Mouse (Mus musculus) liver, embryonic 12.5 days (tissue): ENCODE data around the gene Cux1. TPM values are rescaled to one million over a fixed set of nuclear protein-coding genes. Genes with fewer than 3 reads are reported as not detected.

ENCODE experiments used
- ATAC-seq: fragments of 200-750 bp; cut with Nextera tagmentation; 2 replicates; pipeline ENCODE4 v1.8.0; 2017; ENCODE audit warnings: moderate number of reproducible peaks, mild to moderate bottlenecking, moderate library complexity
- H3K27ac ChIP-seq: fragments of 300-500 bp; sonication (generic); 2 replicates; pipeline ENCODE4 v1.5.1; 2016; ENCODE audit warnings: mild to moderate bottlenecking
- H3K27me3 ChIP-seq: fragments of 300-500 bp; sonication (generic); replicated peaks from 2 replicates; pipeline ENCODE4 v1.6.1; 2016; ENCODE audit warnings: mild to moderate bottlenecking, moderate library complexity
- H3K36me3 ChIP-seq: fragments of 300-500 bp; sonication (generic); 2 replicates; pipeline ENCODE4 v1.6.1; 2016; ENCODE audit warnings: mild to moderate bottlenecking, moderate library complexity
- H3K4me1 ChIP-seq: fragments of 300-500 bp; sonication (generic); 2 replicates; pipeline ENCODE4 v1.6.1; 2016
- H3K4me2 ChIP-seq: fragments of 300-500 bp; sonication (generic); 2 replicates; pipeline ENCODE4 v1.6.1; 2016; ENCODE audit warnings: mild to moderate bottlenecking, moderate library complexity
- H3K4me3 ChIP-seq: fragments of 300-500 bp; sonication (generic); 2 replicates; pipeline ENCODE4 v1.5.1; 2016; ENCODE audit warnings: mild to moderate bottlenecking, moderate library complexity
- H3K9ac ChIP-seq: fragments of 300-500 bp; sonication (generic); 2 replicates; pipeline ENCODE4 v1.6.1; 2016; ENCODE audit warnings: mild to moderate bottlenecking, moderate library complexity
- H3K9me3 ChIP-seq: fragments of 300-500 bp; sonication (generic); replicated peaks from 2 replicates; pipeline ENCODE4 v1.6.1; 2016; ENCODE audit warnings: mild to moderate bottlenecking, moderate library complexity
- WGBS: fragments of 180-500 bp; shearing (Covaris S2); methylation state at CpG from one replicate; pipeline ENCODE4 v1.1.7; 2016; ENCODE audit not compliant: insufficient replicate concordance; 5-methylcytosine and 5-hydroxymethylcytosine counted together
- polyA plus RNA-seq: library from polyadenylated mRNA; unstranded; fragments of >200 nt; fragmentation: Nextera tagmentation; extraction: Ambion mirVana; gene quantifications from 2 replicates; pipeline ENCODE4 v1.2.1, GENCODE M21; 2016

The Cux1 gene
- polyA plus RNA-seq, 1 experiment from 2014 or later: 29.8 TPM

DNA sequence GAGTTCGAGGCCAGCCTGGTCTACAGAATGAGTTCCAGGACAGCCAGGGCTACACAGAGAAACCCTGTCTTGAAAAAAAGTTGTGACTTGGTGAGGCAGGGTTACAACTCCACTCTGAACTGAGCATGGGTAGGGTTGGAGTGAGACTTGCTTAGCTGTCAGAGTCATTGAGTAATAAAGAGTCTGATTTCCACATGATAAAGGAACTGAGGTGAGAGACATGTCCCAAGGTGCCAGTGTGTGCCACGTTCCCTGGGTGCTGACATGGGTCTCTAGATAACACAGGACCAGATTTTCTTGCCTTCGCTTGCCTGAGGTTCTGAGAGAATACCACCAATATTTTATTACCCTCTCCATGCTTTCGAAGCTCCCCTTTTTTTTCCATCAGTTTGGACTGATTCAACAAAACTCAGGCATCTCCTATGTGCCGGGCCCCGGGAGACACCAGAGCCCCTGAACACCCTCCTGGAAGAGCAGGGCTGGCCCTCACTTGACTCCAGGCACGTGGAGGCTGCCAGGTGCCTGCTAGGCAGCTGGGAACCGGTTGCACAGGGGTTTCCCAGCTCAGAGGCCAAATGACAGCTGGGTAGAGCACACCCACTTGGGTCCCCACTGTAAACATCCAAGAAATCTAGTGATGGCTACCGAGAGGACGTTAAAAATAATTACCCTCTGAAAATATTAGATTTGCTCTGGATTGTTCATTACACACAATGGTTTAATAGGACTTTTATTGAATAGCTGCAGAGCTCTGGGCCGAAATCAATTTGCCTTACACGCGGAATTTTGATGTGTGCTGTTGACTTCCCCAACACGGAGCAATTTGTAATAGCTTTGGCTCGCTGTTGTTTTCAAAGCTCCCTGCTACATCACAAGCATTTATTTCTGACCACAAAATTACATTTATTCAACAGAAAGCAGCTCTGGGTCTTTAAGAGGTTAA, 164.4 kb downstream of the Cux1 start:
- peaks cover 16% of the 10 kb centered on the region for H3K36me3 ChIP-seq
- no peak overlapping the region for H3K27ac ChIP-seq
- no peak for ATAC-seq
- H3K9ac ChIP-seq: no peak overlapping the region
- H3K4me2 ChIP-seq: no peak overlapping the region
- no peaks in the 10 kb centered on the region for H3K9me3 ChIP-seq
- 79% methylated on average over 15 of the region's 15 CpGs for WGBS
- peaks cover 3% of the 10 kb centered on the region; the same call in 1 of the 2 replicates for H3K4me1 ChIP-seq
- H3K27me3 ChIP-seq: no peaks in the 10 kb centered on the region
- no peak overlapping the region for H3K4me3 ChIP-seq

- H3K27me3 ChIP-seq: no peaks in the 10 kb centered on the region
- 81% methylated on average over 3 of the region's 3 CpGs for WGBS
- no peak for ATAC-seq
- no peak overlapping the region for H3K27ac ChIP-seq
- H3K9ac ChIP-seq: no peak overlapping the region
- H3K9me3 ChIP-seq: no peaks in the 10 kb centered on the region
- H3K4me3 ChIP-seq: no peak overlapping the region
- no peaks in the 10 kb centered on the region for H3K36me3 ChIP-seq
- no peak overlapping the region for H3K4me2 ChIP-seq
- peaks cover 14% of the 10 kb centered on the region for H3K4me1 ChIP-seq
Measured at GRCm38 (mm10) chr5:136398706-136399105, 168.6 kb downstream of the Cux1 start.

DNA sequence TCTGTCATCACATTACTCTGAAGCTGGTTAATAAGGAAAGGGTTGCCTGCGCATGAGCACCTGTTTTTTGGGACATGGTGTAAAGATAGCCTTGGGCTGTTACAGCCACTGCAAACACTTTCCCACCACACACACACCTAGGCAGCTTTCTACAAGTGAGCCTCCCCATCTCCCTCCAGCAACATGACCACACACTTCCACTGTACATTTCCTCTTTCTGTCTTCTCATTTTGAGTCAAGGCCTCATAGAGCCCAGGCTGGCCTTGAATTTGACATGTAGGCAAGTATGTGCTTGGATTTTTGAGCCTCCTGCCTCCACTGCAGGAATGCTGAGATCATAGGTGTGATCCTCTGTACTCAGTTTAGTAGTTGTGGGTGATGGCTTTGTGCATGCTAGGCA, 170.6 kb downstream of the Cux1 start:
- no peak for ATAC-seq
- Histone ChIP-seq H3K4me1 (peaks cover 14% of the 10 kb centered on the region), H3K9me3 (no peaks in the 10 kb centered on the region), H3K4me3 (no peak overlapping the region), H3K4me2 (no peak overlapping the region), H3K27me3 (no peaks in the 10 kb centered on the region), H3K27ac (no peak overlapping the region), H3K9ac (no peak overlapping the region), H3K36me3 (no peaks in the 10 kb centered on the region)
- WGBS: 82% methylated on average over 1 of the region's 1 CpGs

DNA sequence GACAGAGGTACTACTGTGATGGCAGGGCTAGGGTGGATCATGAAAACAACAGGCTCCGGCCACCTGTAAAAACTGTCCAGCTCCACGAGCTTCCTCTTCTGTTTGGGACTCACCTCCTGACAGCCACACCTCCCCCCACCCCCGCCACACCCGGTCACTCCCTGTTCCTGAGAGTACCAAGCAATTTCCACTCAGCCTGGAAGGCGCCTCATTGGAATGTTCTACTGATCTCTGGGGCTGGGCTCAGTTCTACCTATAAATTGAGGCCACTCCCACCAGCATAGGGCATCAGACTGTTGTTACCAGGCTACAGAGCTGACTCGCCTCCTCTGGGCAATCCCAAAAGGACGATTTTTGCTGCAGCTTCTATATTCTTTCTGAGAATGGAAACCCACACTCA, 171.0 kb downstream of the Cux1 start:
- H3K27ac ChIP-seq: no peak overlapping the region
- 59% methylated on average over 7 of the region's 7 CpGs for WGBS
- no peaks in the 10 kb centered on the region for H3K36me3 ChIP-seq
- H3K9ac ChIP-seq: no peak overlapping the region
- H3K27me3 ChIP-seq: no peaks in the 10 kb centered on the region
- H3K9me3 ChIP-seq: no peaks in the 10 kb centered on the region
- H3K4me1 ChIP-seq: peaks cover 14% of the 10 kb centered on the region
- no peak overlapping the region for H3K4me2 ChIP-seq
- no peak overlapping the region for H3K4me3 ChIP-seq
- no peak for ATAC-seq

GRCm38 (mm10) chr5:136395600-136396195, 171.6 kb downstream of the Cux1 start:
- no peak overlapping the region for H3K4me3 ChIP-seq
- H3K9ac ChIP-seq: no peak overlapping the region
- no peak overlapping the region for H3K4me2 ChIP-seq
- H3K4me1 ChIP-seq: peaks cover 14% of the 10 kb centered on the region
- H3K27ac ChIP-seq: no peak overlapping the region
- no peak for ATAC-seq
- H3K9me3 ChIP-seq: no peaks in the 10 kb centered on the region
- no peaks in the 10 kb centered on the region for H3K27me3 ChIP-seq
- 49% methylated on average over 3 of the region's 3 CpGs for WGBS
- no peaks in the 10 kb centered on the region; the same call in 1 of the 2 replicates for H3K36me3 ChIP-seq

DNA sequence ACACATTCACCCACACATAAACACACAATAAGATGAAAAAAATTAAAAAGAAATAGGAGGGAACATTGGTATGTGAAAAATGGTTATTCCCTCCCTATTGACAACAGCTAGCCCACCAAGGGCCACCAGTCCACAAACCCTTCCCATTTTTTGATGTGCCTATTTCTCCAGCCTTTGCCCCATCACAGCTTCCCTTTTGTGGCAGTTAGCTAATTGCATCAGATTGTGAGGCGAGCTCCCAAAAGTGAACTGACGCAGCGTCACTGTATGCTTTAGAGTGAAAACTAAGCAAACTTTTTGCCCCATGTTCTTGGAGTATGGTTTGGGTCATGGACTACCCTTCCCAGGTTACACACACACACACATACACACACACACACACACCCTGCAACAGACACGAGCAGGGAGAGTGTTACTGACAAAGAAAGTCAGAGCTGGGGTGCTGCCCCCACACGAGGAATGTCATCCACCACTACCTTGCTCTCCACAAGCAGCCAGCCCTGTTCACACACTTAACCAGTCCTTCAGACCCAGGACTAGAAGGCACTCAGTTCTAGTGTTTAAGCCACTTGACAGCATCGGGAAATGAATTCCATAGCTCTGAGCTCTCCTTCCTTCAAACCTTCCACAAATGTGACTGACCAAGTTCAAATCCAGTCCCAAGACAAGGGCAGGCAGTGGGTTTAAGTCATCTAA, 172.6 kb downstream of the Cux1 start:
- Histone ChIP-seq H3K27ac (no peak overlapping the region), H3K4me1 (peaks cover 14% of the 10 kb centered on the region), H3K4me2 (no peak overlapping the region), H3K9ac (no peak overlapping the region), H3K9me3 (no peaks in the 10 kb centered on the region), H3K4me3 (no peak overlapping the region), H3K27me3 (no peaks in the 10 kb centered on the region), H3K36me3 (no peaks in the 10 kb centered on the region; the same call in 1 of the 2 replicates)
- 68% methylated on average over 6 of the region's 6 CpGs for WGBS
- no peak for ATAC-seq

GRCm38 (mm10) chr5:136393621-136394020, 173.7 kb downstream of the Cux1 start:
- Histone ChIP-seq H3K27me3 (no peaks in the 10 kb centered on the region), H3K4me2 (no peak overlapping the region), H3K27ac (no peak overlapping the region), H3K4me3 (no peak overlapping the region), H3K4me1 (peaks cover 18% of the 10 kb centered on the region), H3K36me3 (no peaks in the 10 kb centered on the region; the same call in 1 of the 2 replicates), H3K9ac (no peak overlapping the region), H3K9me3 (no peaks in the 10 kb centered on the region)
- ATAC-seq: no peak
- WGBS: 81% methylated on average over 2 of the region's 2 CpGs

DNA sequence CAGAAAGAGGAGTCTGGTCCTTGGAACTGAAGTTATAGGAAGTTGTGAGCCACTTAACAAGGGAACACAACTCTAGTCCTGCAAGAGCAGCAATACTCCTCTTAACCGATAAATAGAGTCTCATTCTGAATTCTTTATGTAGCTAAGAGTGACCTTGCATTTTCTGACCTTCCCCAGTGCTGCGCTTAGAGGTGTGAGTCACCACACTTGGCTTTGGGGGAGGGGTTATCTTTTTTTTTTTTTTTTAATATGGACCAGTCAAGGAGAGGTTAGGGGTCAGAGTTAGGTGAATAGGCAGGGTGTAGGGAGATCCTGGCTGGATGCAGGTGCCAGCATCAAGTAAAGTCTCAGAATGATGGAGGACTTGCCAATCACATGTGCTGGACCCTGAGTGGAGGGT, 180.5 kb downstream of the Cux1 start:
- no peak for ATAC-seq
- no peak overlapping the region for H3K4me2 ChIP-seq
- WGBS: 49% methylated on average over 2 of the region's 2 CpGs
- H3K36me3 ChIP-seq: no peaks in the 10 kb centered on the region; the same call in 1 of the 2 replicates
- no peaks in the 10 kb centered on the region for H3K27me3 ChIP-seq
- H3K9me3 ChIP-seq: no peaks in the 10 kb centered on the region
- no peak overlapping the region for H3K4me3 ChIP-seq
- H3K27ac ChIP-seq: no peak overlapping the region
- H3K9ac ChIP-seq: no peak overlapping the region
- H3K4me1 ChIP-seq: peaks cover 5% of the 10 kb centered on the region; the same call in 1 of the 2 replicates

DNA sequence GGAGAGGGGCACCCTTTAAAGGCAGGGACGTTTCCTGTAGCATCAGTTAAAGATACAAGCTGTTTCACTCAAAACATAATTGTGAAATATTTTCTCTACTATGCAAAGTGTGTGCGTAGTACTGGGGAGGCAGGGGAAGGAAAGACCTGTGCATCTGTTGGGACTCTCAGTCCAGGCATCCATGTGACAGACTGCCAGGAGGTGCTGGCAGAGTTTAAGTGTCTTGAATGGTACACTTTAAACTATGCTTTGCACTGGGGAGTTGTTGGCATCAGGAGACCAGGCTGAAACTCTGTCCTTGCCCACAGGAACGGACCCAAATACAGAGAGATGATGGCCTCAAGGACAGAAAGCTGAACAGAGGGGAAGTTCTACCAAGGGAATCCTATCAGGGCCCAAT, 182.1 kb downstream of the Cux1 start:
- Histone ChIP-seq H3K4me3 (no peak overlapping the region), H3K27ac (no peak overlapping the region), H3K9me3 (no peaks in the 10 kb centered on the region), H3K4me2 (no peak overlapping the region), H3K36me3 (peaks cover 3% of the 10 kb centered on the region; the same call in 1 of the 2 replicates), H3K9ac (no peak overlapping the region), H3K4me1 (peaks cover 5% of the 10 kb centered on the region; the same call in 1 of the 2 replicates), H3K27me3 (no peaks in the 10 kb centered on the region)
- 78% methylated on average over 3 of the region's 3 CpGs for WGBS
- no peak for ATAC-seq

- Histone ChIP-seq H3K4me1 (no peaks in the 10 kb centered on the region), H3K27me3 (no peaks in the 10 kb centered on the region), H3K36me3 (peaks cover 8% of the 10 kb centered on the region), H3K27ac (no peak overlapping the region), H3K9me3 (no peaks in the 10 kb centered on the region), H3K4me3 (no peak overlapping the region), H3K4me2 (no peak overlapping the region), H3K9ac (no peak overlapping the region)
- WGBS: 73% methylated on average over 9 of the region's 9 CpGs
- no peak for ATAC-seq
Measured at GRCm38 (mm10) chr5:136382261-136383005, 184.9 kb downstream of the Cux1 start.

GRCm38 (mm10) chr5:136379405-136379804, 187.9 kb downstream of the Cux1 start:
- WGBS: 68% methylated on average over 1 of the region's 1 CpGs
- no peaks in the 10 kb centered on the region for H3K4me1 ChIP-seq
- H3K27me3 ChIP-seq: no peaks in the 10 kb centered on the region
- H3K9ac ChIP-seq: no peak overlapping the region
- H3K4me2 ChIP-seq: no peak overlapping the region
- no peaks in the 10 kb centered on the region for H3K9me3 ChIP-seq
- H3K4me3 ChIP-seq: no peak overlapping the region
- no peak for ATAC-seq
- H3K27ac ChIP-seq: no peak overlapping the region
- peaks cover 8% of the 10 kb centered on the region for H3K36me3 ChIP-seq
